Mouse (Mus musculus): Measurements from ENCODE around the gene Mdm2. TPM values are rescaled to one million over a fixed set of nuclear protein-coding genes. Genes with fewer than 3 reads are reported as not detected.
"Not testable (repeated sequence)": the region's sequence is repeated elsewhere in the genome, so short reads cannot be mapped to it uniquely, and the experiment has no call there.

Gene Mdm2
- polyA plus RNA-seq, 1 experiment from 2014 or later = 50.2 TPM

DNA sequence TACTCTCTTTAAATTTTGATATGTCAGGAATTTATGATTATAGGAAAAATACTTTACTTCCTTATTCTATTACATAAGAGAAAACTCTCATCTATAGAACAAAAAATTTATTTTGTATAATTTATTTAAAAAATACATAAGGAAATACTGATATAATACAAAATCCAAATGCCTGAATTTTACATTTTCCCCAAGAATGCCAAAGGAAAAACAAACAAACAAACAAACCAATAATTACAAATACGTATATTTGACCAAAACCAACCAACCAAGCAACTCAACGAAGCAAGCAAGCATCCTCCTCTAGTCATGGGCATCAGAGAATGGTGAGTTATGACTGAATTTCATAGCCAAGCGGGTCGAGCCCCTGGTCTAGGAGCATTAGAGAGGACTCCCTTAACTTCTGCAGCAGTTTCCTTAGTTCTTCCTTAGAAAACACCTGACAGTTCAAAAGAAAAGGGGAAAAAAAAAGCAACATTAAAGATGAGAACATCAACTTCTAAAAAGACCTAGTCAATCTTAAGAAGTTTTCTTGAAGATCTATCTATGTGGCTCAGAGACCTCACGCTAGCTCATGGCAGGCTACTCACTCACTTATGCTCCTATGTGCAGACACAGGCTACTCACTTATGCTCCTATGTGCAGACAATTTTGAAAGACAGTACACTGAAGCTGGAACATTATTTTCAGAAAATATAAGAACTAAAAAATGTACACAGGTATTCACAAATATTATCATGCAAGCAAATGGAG lies 40.1 kb upstream of the Mdm2 start:
- no peaks in the 10 kb centered on the region for H3K27me3 ChIP-seq (ENCODE audit: control insufficient read depth, insufficient read depth, low read length)
- H3K4me1 ChIP-seq (ENCODE audit: control insufficient read depth, insufficient read depth, low read length) = no peaks in the 10 kb centered on the region
- no peak overlapping the region for H3K9ac ChIP-seq (replicated peaks; ENCODE audit: low read depth, low read length)
- H3K9me3 ChIP-seq (ENCODE audit: control insufficient read depth, low read depth, low read length) = no peaks in the 10 kb centered on the region
- no peak overlapping the region for H3K4me3 ChIP-seq (ENCODE audit: low read depth, low read length)
- ATAC-seq (ENCODE audit: insufficient number of reproducible peaks, insufficient read depth, low FRiP score, low read depth) = no peak
- no peak overlapping the region for H3K4me2 ChIP-seq (replicated peaks; ENCODE audit: low read depth, low read length)
- 95% methylated on average over 5 of the region's 5 CpGs for WGBS
- H3K36me3 ChIP-seq (ENCODE audit: control insufficient read depth, insufficient read depth, low read length) = peaks cover 42% of the 10 kb centered on the region
- H3K27ac ChIP-seq (ENCODE audit: low read length) = no peak overlapping the region

DNA sequence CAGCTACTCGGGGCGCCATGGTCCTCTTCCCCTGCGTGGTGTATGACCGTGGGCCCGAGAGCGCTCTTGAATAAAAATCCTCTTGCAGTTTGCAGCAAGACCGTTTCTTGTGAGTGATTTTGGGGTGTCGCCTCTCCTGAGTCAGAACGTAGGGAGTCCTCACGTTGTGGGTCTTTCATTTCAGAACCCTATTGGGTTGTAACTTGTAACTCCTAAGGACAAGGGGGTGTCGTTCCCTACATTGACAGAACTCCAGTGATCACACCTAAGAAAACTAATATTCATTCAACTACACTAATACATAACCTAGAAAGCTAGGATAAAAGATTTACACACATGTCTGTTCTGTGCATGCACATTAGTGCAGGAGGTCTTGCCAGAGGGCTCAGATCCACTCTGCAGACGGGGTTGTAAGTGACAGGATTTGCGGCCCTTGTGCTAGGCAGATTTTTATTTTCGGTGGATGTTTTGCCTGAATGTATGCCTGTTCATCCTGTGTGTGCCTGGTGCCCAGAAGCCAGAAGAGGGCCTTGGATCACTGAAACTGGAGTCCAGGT lies 39.3 kb upstream of the Mdm2 start:
- Histone ChIP-seq H3K27me3 (ENCODE audit: control insufficient read depth, insufficient read depth, low read length) (no peaks in the 10 kb centered on the region), H3K4me2 (replicated peaks; ENCODE audit: low read depth, low read length) (no peak overlapping the region), H3K9me3 (ENCODE audit: control insufficient read depth, low read depth, low read length) (no peaks in the 10 kb centered on the region), H3K4me3 (ENCODE audit: low read depth, low read length) (no peak overlapping the region), H3K4me1 (ENCODE audit: control insufficient read depth, insufficient read depth, low read length) (no peaks in the 10 kb centered on the region; the same call in 1 of the 2 replicates), H3K27ac (ENCODE audit: low read length) (no peak overlapping the region), H3K9ac (replicated peaks; ENCODE audit: low read depth, low read length) (no peak overlapping the region), H3K36me3 (ENCODE audit: control insufficient read depth, insufficient read depth, low read length) (peaks cover 38% of the 10 kb centered on the region)
- WGBS = 93% methylated on average over 14 of the region's 14 CpGs
- no peak for ATAC-seq (ENCODE audit: insufficient number of reproducible peaks, insufficient read depth, low FRiP score, low read depth)

DNA sequence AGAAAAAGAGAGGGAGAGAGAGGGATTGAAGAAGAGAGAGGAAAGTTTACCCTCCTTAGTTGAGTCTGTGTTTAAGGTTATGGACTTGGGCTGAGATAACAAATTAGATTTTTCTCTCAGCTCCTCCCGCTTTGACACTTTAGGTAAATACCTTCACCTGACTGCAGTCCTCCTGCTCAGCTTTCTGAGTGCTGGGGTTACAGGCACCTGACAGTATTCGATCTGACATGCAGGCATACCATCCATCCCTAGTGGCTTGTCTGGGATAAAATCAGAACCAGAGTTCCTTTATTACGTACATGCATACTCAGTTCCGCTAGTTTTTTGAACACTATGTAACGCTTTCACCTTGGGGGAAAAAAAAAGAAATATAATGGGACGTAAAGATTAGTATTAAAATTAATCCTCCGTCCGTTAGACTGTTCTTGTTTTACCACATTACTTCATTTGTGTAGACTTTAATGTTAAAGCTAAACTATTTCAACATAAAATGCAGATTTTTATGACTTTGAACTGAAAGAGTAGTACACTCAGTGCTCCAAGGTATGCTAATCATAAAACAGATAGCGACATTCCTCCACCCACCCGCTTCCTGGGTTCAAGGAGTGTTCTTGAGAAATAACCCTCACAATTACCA lies 38.6 kb upstream of the Mdm2 start:
- Histone ChIP-seq H3K9me3 (ENCODE audit: control insufficient read depth, low read depth, low read length) (no peaks in the 10 kb centered on the region), H3K4me1 (ENCODE audit: control insufficient read depth, insufficient read depth, low read length) (peaks cover 2% of the 10 kb centered on the region; the same call in 1 of the 2 replicates), H3K4me3 (ENCODE audit: low read depth, low read length) (no peak overlapping the region), H3K27me3 (ENCODE audit: control insufficient read depth, insufficient read depth, low read length) (no peaks in the 10 kb centered on the region), H3K27ac (ENCODE audit: low read length) (no peak overlapping the region), H3K4me2 (replicated peaks; ENCODE audit: low read depth, low read length) (no peak overlapping the region), H3K36me3 (ENCODE audit: control insufficient read depth, insufficient read depth, low read length) (peaks cover 38% of the 10 kb centered on the region), H3K9ac (replicated peaks; ENCODE audit: low read depth, low read length) (no peak overlapping the region)
- WGBS = 96% methylated on average over 10 of the region's 10 CpGs
- ATAC-seq (ENCODE audit: insufficient number of reproducible peaks, insufficient read depth, low FRiP score, low read depth) = no peak

DNA sequence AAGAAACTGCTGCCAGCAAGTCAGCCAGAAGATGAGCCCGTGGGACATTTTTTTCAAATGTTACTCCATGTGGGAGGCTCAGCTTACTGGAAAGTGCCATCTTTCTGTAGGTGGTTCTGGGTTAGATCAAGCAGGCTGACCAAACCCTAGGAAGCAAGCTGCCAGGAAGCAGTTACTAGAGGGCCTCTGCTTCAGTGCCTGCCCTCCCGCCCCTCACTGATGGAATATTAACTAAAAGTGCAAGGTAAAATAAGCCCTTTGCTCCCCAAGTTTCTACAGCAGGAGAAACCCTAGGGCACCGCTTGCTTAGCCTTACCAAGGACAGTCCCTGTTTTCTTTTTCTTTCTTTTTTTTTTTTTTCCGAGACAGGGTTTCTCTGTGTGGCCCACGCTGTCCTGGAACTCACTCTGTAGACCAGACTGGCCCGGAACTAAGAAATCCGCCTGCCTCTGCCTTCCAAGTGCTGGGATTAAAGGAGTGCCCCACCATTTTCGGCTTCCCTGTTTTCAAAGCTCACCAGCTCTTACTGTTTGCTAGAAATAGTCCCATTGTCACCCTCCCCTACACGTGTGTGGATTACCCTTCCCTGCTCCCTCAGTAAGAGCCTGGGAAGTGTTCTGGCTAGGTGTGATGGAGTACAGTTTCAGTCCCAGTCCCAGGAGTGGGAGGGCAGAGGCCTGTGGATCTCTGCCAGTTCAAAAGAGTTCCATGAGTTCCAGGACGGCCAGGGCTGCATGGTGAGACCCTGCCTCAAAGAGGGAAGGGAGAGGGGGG lies 37.9 kb upstream of the Mdm2 start:
- H3K27me3 ChIP-seq (ENCODE audit: control insufficient read depth, insufficient read depth, low read length) = no peaks in the 10 kb centered on the region
- ATAC-seq (ENCODE audit: insufficient number of reproducible peaks, insufficient read depth, low FRiP score, low read depth) = no peak

DNA sequence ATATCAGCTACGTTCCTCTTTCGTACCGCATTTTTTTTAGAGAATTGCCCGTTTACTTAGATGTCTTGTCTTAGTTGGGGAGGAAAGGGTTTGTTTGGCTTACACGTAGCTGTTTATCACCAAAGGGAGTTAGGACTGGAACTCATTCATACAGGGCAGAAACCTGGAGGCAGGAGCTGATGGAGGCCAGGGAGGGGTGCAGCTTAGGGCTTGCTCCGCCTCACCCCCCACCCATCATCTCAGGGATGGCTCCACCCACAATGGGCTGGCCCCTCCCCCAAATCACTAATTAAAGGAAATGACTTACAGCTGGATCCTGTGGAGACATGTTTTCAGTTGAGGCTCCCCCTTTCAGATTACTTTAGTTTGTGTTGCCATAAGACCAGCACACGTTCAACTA lies 37.2 kb upstream of the Mdm2 start:
- Histone ChIP-seq H3K4me3 (ENCODE audit: low read depth, low read length) (no peak overlapping the region), H3K4me2 (replicated peaks; ENCODE audit: low read depth, low read length) (no peak overlapping the region), H3K27ac (ENCODE audit: low read length) (no peak overlapping the region), H3K27me3 (ENCODE audit: control insufficient read depth, insufficient read depth, low read length) (no peaks in the 10 kb centered on the region), H3K9me3 (ENCODE audit: control insufficient read depth, low read depth, low read length) (no peaks in the 10 kb centered on the region), H3K36me3 (ENCODE audit: control insufficient read depth, insufficient read depth, low read length) (peaks cover 36% of the 10 kb centered on the region), H3K9ac (replicated peaks; ENCODE audit: low read depth, low read length) (no peak overlapping the region), H3K4me1 (ENCODE audit: control insufficient read depth, insufficient read depth, low read length) (peaks cover 2% of the 10 kb centered on the region; the same call in 1 of the 2 replicates)
- no peak for ATAC-seq (ENCODE audit: insufficient number of reproducible peaks, insufficient read depth, low FRiP score, low read depth)
- WGBS = 87% methylated on average over 7 of the region's 7 CpGs

More for the DNA sequence above, 37.9 kb upstream of the Mdm2 start:
- 89% methylated on average over 10 of the region's 10 CpGs for WGBS
- no peak overlapping the region for H3K4me2 ChIP-seq (replicated peaks; ENCODE audit: low read depth, low read length)
- H3K27ac ChIP-seq (ENCODE audit: low read length) = no peak overlapping the region
- H3K9ac ChIP-seq (replicated peaks; ENCODE audit: low read depth, low read length) = no peak overlapping the region
- H3K4me1 ChIP-seq (ENCODE audit: control insufficient read depth, insufficient read depth, low read length) = peaks cover 2% of the 10 kb centered on the region; the same call in 1 of the 2 replicates
- H3K4me3 ChIP-seq (ENCODE audit: low read depth, low read length) = no peak overlapping the region
- peaks cover 36% of the 10 kb centered on the region for H3K36me3 ChIP-seq (ENCODE audit: control insufficient read depth, insufficient read depth, low read length)
- no peaks in the 10 kb centered on the region for H3K9me3 ChIP-seq (ENCODE audit: control insufficient read depth, low read depth, low read length)

DNA sequence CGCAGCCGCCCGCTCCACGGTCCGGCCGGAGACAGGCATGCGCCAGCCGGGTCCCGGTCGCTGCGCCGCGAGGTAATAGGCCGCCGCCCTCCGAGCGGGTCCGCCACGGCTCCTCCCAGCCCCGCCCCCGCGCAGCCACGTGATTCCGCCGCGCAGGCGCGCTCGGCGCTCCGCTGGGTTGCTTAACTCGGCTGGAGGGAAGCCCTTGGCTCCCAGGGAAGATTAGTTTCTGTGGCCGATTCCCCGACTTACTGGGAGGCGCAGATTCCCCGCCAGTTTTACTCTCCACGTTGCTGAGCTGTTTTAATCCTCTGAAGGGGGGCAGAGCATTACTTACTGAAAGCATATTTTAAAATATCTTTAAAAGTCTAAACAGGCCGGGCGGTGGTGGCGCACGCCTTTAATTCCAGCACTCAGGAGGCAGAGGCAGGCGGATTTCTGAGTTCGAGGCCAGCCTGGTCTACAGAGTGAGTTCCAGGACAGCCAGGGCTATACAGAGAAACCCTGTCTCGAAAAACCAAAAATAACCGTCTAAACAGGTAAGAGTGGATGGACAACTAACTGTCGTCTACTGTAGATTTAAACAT lies 35.8 kb upstream of the Mdm2 start, which contains the start of gene Slc35e3:
Gene Slc35e3 (minus strand): TSS at position 69 of the 587 bp plus-strand sequence.
- H3K9me3 ChIP-seq (ENCODE audit: control insufficient read depth, low read depth, low read length) = no peaks in the 10 kb centered on the region
- H3K9ac ChIP-seq (replicated peaks; ENCODE audit: low read depth, low read length) = peak within 1 kb of the TSS; percentile 32; the same call in 1 of the 2 replicates
- no peaks in the 10 kb centered on the region for H3K27me3 ChIP-seq (ENCODE audit: control insufficient read depth, insufficient read depth, low read length)
- peak within 1 kb of the TSS; percentile 79 for H3K4me2 ChIP-seq (replicated peaks; ENCODE audit: low read depth, low read length)
- peaks cover 24% of the 10 kb centered on the region for H3K36me3 ChIP-seq (ENCODE audit: control insufficient read depth, insufficient read depth, low read length)
- ATAC-seq (ENCODE audit: insufficient number of reproducible peaks, insufficient read depth, low FRiP score, low read depth) = peak; percentile 95
- peak within 1 kb of the TSS; percentile 44 for H3K4me3 ChIP-seq (ENCODE audit: low read depth, low read length)
- no peak within 1 kb of the TSS; the same call in 1 of the 2 replicates for H3K27ac ChIP-seq (ENCODE audit: low read length)
- 18% methylated on average over 31 of the region's 46 CpGs for WGBS
- peaks cover 2% of the 10 kb centered on the region; the same call in 1 of the 2 replicates for H3K4me1 ChIP-seq (ENCODE audit: control insufficient read depth, insufficient read depth, low read length)

DNA sequence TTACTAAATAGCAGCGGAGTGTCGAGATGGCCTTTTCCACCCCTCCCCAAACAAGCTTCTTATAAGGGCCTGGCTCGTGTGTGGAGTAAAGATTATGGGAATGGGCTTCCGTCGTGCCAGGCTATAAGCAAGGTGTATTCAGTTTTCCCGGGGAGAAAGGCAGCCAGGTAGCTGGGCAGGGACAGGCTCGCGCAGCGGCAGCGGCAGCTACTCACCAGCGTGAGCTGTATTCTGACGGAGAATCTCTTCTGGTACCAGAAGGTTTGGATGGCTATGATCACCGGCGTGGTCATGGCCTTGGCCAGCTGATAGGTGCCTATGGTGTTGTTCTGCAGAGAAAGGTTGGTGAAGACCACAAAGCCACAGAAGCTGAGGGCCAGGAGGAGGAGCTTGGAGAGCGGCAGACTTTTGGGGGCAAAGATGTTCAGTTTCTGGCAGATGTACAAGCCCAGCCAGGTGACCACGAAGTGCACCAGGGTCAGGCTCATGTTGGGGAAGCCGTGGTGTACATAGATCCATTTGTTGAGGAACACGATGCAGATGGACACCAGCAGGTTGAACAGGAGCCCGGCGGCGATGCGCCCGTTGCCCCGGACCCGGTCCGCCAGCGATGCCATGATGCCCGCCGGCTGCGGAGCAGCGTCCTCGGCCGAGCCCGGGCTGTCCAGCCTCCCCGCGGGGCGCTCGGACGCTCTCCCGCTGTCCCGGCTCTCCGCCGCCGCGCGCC lies 35.2 kb upstream of the Mdm2 start:
- not testable (repeated sequence) for H3K4me1 ChIP-seq (ENCODE audit: control insufficient read depth, insufficient read depth, low read length); H3K27ac ChIP-seq (ENCODE audit: low read length); H3K9me3 ChIP-seq (ENCODE audit: control insufficient read depth, low read depth, low read length); H3K27me3 ChIP-seq (ENCODE audit: control insufficient read depth, insufficient read depth, low read length)
- Histone ChIP-seq H3K36me3 (ENCODE audit: control insufficient read depth, insufficient read depth, low read length) (peaks cover 18% of the 10 kb centered on the region), H3K4me2 (replicated peaks; ENCODE audit: low read depth, low read length) (peak overlapping the region; percentile 79), H3K4me3 (ENCODE audit: low read depth, low read length) (peak overlapping the region; percentile 44), H3K9ac (replicated peaks; ENCODE audit: low read depth, low read length) (peak overlapping the region; percentile 32; the same call in 1 of the 2 replicates)
- ATAC-seq (ENCODE audit: insufficient number of reproducible peaks, insufficient read depth, low FRiP score, low read depth) = peak; percentile 21; the same call in 1 of the 2 replicates
- WGBS = 2% methylated on average over 14 of the region's 46 CpGs
